Mouse (Mus musculus): ENCODE measurements around the gene G3bp1. TPM values are rescaled to one million over a fixed set of nuclear protein-coding genes. Genes with fewer than 3 reads are reported as not detected.

The G3bp1 gene
- polyA plus RNA-seq, 1 experiment from 2014 or later, result 149 TPM

- no peak for DNase-seq (ENCODE audit: low spot score)
These were observed 76.2 kb downstream of the G3bp1 start for GRCm38 (mm10) chr11:55545690-55546089.

Small RNA genes lying within 50 kb of the gene (microRNA-seq; reads per million reads assigned to microRNA genes)
- gene Mir7652 (ENCODE audit: borderline number of aligned reads), result not detected

Other genes starting within 250 kb of the G3bp1 start
- 0.51 and 0.55 TPM in 2 replicates for gene Fat2, start 133.1 kb upstream of the G3bp1 start, polyA plus RNA-seq (2015; fragmentation: Nextera tagmentation; extraction: Ambion mirVana)
- gene Sparc, start 46.5 kb upstream of the G3bp1 start, polyA plus RNA-seq (2015; fragmentation: Nextera tagmentation; extraction: Ambion mirVana), result 297 TPM in 2 replicates
- 449 and 452 TPM in 2 replicates for gene Atox1, start 8.4 kb upstream of the G3bp1 start, polyA plus RNA-seq (2015; fragmentation: Nextera tagmentation; extraction: Ambion mirVana)
- gene Glra1, start 138.5 kb downstream of the G3bp1 start, polyA plus RNA-seq (2015; fragmentation: Nextera tagmentation; extraction: Ambion mirVana), result not detected in 2 replicates